Mouse (Mus musculus) forebrain, embryonic 11.5 days (tissue): ENCODE measurements around the gene Fam169b. TPM values are rescaled to one million over a fixed set of nuclear protein-coding genes. Genes with fewer than 3 reads are reported as not detected.
"Not testable (repeated sequence)": the region's sequence is repeated elsewhere in the genome, so short reads cannot be mapped to it uniquely, and the experiment has no call there.

ENCODE experiments used
- ATAC-seq: fragments of 200-750 bp; cut with Nextera tagmentation; replicated peaks from 2 replicates; pipeline ENCODE4 v1.8.0; 2017; ENCODE audit warnings: moderate TSS enrichment; ENCODE audit not compliant: low FRiP score
- DNase-seq: peaks from one replicate; pipeline ENCODE4 v3.0.0-alpha.2; 2017; ENCODE audit warnings: low spot score
- H3K27ac ChIP-seq: fragments of 300-500 bp; sonication (generic); 2 replicates; pipeline ENCODE4 v1.5.1; 2014; ENCODE audit warnings: low read depth, low read length
- H3K27me3 ChIP-seq: fragments of 300-500 bp; sonication (generic); 2 replicates; pipeline ENCODE4 v1.6.1; 2014; ENCODE audit warnings: mild to moderate bottlenecking, low read length, mixed read lengths; ENCODE audit not compliant: control insufficient read depth, insufficient read depth
- H3K36me3 ChIP-seq: fragments of 300-500 bp; sonication (generic); 2 replicates; pipeline ENCODE4 v1.6.1; 2014; ENCODE audit warnings: mild to moderate bottlenecking, low read length, moderate library complexity, mixed read lengths; ENCODE audit not compliant: control insufficient read depth, insufficient read depth
- H3K4me1 ChIP-seq: fragments of 300-500 bp; sonication (generic); replicated peaks from 2 replicates; pipeline ENCODE4 v1.6.1; 2014; ENCODE audit warnings: low read length, mixed read lengths; ENCODE audit not compliant: control insufficient read depth, insufficient read depth
- H3K4me2 ChIP-seq: fragments of 300-500 bp; sonication (generic); 2 replicates; pipeline ENCODE4 v1.6.1; 2014; ENCODE audit warnings: low read depth, mild to moderate bottlenecking, low read length, moderate library complexity, mixed read lengths; ENCODE audit not compliant: severe bottlenecking
- H3K4me3 ChIP-seq: fragments of 300-500 bp; sonication (generic); 2 replicates; pipeline ENCODE4 v1.5.1; 2014; ENCODE audit warnings: low read depth, low read length
- H3K9ac ChIP-seq: fragments of 300-500 bp; sonication (generic); 2 replicates; pipeline ENCODE4 v1.6.1; 2014; ENCODE audit warnings: low read length
- H3K9me3 ChIP-seq: fragments of 300-500 bp; sonication (generic); 2 replicates; pipeline ENCODE4 v1.6.1; 2016; ENCODE audit warnings: low read length, mixed read lengths; ENCODE audit not compliant: control insufficient read depth
- WGBS: fragments of 180-500 bp; shearing (Covaris S2); extraction: QIAGEN DNeasy Blood & Tissue Kit; methylation state at CpG from one replicate; pipeline ENCODE4 v1.1.7; 2014; 5-methylcytosine and 5-hydroxymethylcytosine counted together
- polyA plus RNA-seq: library from polyadenylated mRNA; unstranded; fragments of >200 nt; fragmentation: Nextera tagmentation; extraction: Ambion mirVana; gene quantifications from 2 replicates; pipeline ENCODE4 v1.2.1, GENCODE M21; 2014

The Fam169b gene
- polyA plus RNA-seq, 1 experiment from 2014 or later, result 0.39 TPM

DNA sequence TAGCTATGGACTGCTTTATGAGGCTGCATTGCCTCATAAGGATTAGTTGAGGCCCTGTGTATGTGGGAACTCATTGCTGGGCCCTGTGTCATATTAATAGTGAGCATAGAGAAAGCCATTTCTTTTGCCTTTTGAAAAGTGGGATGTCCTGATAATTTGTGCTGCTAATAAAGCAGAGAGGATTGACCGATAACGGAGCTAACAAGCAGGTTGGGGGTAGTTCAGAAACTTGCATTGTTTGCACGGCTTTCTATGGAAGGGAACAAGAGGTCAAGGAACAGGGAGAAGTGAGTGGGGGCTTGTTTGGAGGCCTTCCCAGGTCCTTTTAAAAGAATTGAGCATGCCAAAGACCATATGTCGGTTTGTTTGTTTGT lies 4.2 kb downstream of the Fam169b start:
- WGBS, result 42% methylated on average over 4 of the region's 4 CpGs
- no peak for ATAC-seq
- Histone ChIP-seq H3K9me3 (no peaks in the 10 kb centered on the region), H3K4me2 (no peak overlapping the region), H3K4me1 (0 out of 2 replicates have a peak, but pooled peaks cover 3% of the 10 kb centered on the region), H3K27me3 (peaks cover 7% of the 10 kb centered on the region), H3K27ac (no peak overlapping the region), H3K4me3 (no peak overlapping the region), H3K9ac (no peak overlapping the region), H3K36me3 (no peaks in the 10 kb centered on the region)
- DNase-seq, result no peak

DNA sequence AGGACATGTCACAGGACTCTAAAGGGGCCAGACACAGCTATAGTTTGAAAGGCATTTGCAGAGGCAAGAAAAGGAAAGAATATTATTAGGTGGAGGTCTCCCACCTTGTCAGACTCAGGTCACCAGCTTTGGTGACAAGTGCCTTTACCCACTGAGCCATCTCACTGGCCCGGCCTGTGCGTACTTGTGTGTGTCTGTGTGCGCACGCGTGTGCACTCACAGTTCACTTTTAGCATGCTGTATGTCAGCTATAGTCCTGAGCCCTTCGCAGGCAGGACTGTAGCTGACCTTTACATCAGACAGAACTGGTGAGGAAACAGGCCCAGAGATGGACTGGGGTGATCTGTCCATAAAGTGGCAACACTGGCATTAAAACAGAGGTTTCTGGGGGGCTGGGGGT lies 4.7 kb downstream of the Fam169b start:
- Histone ChIP-seq H3K9ac (no peak overlapping the region), H3K4me1 (0 out of 2 replicates have a peak, but pooled peaks cover 3% of the 10 kb centered on the region), H3K4me2 (no peak overlapping the region), H3K27me3 (peaks cover 7% of the 10 kb centered on the region), H3K4me3 (no peak overlapping the region), H3K27ac (no peak overlapping the region), H3K9me3 (no peaks in the 10 kb centered on the region), H3K36me3 (no peaks in the 10 kb centered on the region)
- ATAC-seq (no peak), DNase-seq (no peak)
- 95% methylated on average over 6 of the region's 6 CpGs for WGBS

DNA sequence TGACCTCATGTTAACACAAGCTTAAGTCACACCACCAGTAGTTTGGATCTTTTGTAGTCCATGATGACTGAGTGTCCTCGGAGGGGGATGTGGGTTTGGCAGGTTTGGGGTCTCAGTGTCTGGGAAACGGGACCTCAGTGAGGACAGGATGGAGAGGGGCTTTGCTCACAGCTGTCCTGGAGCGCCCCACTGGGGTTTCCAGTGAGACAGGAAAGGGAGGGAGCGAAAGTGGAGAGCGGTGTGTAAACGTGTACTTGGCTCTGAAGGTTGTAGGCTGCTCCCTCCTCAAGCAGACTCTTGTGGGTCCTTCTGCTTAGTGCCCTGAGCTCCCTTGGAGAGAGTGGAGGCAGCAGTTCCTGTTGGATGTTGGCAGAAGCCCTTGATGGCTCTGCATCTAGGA lies 5.3 kb downstream of the Fam169b start:
- WGBS, result 80% methylated on average over 6 of the region's 6 CpGs
- no peaks in the 10 kb centered on the region for H3K36me3 ChIP-seq
- H3K27me3 ChIP-seq, result peaks cover 7% of the 10 kb centered on the region
- H3K9ac ChIP-seq, result no peak overlapping the region
- no peak overlapping the region for H3K27ac ChIP-seq
- H3K4me3 ChIP-seq, result no peak overlapping the region
- ATAC-seq (no peak), DNase-seq (no peak)
- 0 out of 2 replicates have a peak, but pooled peaks cover 3% of the 10 kb centered on the region for H3K4me1 ChIP-seq
- no peak overlapping the region for H3K4me2 ChIP-seq
- no peaks in the 10 kb centered on the region for H3K9me3 ChIP-seq

DNA sequence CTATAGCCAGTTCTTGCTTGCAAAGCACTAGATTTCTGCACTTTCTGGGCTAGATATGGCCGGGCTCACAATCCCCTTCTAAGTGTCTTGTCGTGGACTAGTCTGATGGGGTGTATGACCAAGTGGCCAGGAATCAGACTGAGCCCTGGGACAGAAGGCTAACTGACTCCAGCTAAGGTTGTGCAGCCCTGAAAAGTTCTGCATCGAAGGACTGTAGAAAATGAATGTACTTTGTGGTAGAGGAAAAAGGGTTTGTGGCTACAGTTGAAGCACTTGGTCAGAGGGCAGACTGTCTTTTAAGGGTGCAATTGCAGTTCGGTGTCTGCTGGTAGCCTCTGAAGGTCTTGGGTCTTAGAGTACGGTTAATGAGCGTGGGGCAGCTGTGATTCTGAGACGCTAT lies 5.8 kb downstream of the Fam169b start:
- DNase-seq, result no peak

DNA sequence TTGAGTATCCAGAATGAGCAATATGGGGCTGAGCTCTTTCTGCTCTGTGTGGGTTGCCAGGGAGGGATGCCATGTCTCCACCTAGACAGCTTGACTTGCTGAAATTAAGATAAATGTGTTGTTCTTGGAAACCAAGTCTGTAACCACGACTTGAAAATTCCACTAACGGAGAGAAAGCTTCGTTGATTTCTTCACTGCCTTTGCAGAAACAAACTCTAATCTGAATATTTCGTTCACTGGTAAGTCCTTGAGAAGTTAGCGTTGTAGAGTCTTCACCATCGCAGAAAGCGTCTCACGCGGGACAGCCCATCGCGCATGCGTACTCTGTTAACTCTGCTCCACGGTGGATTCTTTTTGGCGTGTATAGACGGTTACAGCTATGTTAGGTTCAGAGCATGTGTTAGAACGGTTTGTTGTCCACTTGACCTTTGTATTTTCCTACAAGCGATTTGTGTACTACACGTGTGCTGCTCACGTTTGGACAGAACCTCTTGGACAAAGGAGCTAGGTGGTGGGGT lies 6.8 kb downstream of the Fam169b start:
- DNase-seq (no peak), ATAC-seq (no peak)
- H3K27me3 ChIP-seq, result peaks cover 7% of the 10 kb centered on the region
- no peaks in the 10 kb centered on the region for H3K36me3 ChIP-seq
- H3K4me3 ChIP-seq, result no peak overlapping the region
- 95% methylated on average over 19 of the region's 19 CpGs for WGBS
- H3K27ac ChIP-seq, result no peak overlapping the region
- 0 out of 2 replicates have a peak, but pooled peaks cover 3% of the 10 kb centered on the region for H3K4me1 ChIP-seq
- H3K4me2 ChIP-seq, result no peak overlapping the region
- H3K9ac ChIP-seq, result no peak overlapping the region
- no peaks in the 10 kb centered on the region for H3K9me3 ChIP-seq

More for the DNA sequence above, 5.8 kb downstream of the Fam169b start:
- Histone ChIP-seq H3K4me3 (no peak overlapping the region), H3K9me3 (no peaks in the 10 kb centered on the region), H3K27ac (no peak overlapping the region), H3K36me3 (no peaks in the 10 kb centered on the region), H3K27me3 (peaks cover 7% of the 10 kb centered on the region), H3K4me2 (no peak overlapping the region), H3K9ac (no peak overlapping the region), H3K4me1 (0 out of 2 replicates have a peak, but pooled peaks cover 3% of the 10 kb centered on the region)
- 90% methylated on average over 7 of the region's 7 CpGs for WGBS
- no peak for ATAC-seq

DNA sequence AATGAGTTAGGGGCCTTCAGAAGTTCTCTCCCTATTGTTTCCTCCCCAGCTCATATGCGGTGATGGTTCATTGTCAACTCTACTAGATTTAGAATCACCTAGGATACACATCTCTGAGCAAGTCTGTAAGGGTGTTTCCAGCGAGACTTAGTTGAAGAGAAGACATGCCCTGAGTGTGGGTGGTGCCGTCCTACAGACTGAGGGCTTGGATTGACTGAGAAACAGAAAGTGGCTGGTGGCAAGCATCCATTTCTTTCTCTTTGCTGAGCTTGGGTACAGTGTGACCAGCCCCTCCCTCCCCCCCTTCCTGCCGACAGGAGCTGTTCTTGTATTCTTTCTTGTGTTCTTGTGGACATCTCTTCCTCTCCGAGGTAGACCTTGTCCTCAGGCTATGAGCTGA lies 7.7 kb downstream of the Fam169b start:
- no peaks in the 10 kb centered on the region for H3K36me3 ChIP-seq
- peaks cover 2% of the 10 kb centered on the region for H3K27me3 ChIP-seq
- ATAC-seq (no peak), DNase-seq (no peak)
- no peaks in the 10 kb centered on the region for H3K9me3 ChIP-seq
- no peak overlapping the region for H3K27ac ChIP-seq
- no peak overlapping the region for H3K9ac ChIP-seq
- no peak overlapping the region for H3K4me2 ChIP-seq
- WGBS, result 80% methylated on average over 5 of the region's 5 CpGs
- no peaks in the 10 kb centered on the region for H3K4me1 ChIP-seq
- H3K4me3 ChIP-seq, result no peak overlapping the region

DNA sequence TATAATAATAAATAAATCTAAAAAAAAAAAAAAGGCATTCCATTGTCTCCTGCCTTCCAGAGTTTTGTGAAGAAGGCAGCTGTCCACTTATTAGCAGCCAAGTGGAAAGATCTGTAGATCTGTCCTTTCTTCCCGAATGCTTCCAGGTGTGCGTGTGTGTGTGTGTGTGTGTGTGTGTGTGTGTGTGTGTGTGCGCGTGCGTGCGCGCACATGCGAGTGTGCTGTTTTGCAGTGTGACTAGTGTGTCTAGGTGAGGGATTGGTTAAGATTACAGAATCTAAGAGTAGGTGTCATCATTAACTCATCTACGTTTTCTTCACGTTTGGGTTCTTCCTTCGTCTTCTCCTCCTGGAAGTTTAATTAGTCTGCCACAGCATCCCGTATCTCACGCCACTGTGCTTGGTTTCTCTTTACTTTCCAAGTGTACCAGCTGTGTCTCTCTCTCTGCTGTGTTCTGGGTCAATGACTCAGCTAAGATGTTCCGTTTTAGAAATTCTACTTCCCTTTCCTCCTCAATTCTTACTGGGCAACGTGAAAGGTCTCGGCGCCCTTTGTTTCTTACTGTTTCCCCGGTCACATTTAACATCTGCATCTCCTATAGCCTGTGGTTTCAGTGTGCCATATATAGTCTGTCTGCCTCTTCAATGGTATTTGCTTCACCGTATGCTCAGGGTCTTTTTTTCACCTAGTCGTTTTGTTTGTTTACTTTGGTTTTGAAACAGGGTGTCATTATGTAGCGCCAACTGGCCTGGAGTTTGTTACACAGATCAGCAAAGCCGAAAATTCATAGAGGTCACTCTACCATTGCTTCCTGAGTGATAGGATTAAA lies 8.9 kb downstream of the Fam169b start:
- Histone ChIP-seq H3K36me3 (no peaks in the 10 kb centered on the region), H3K27ac (no peak overlapping the region), H3K4me3 (no peak overlapping the region), H3K9me3 (no peaks in the 10 kb centered on the region), H3K4me2 (no peak overlapping the region), H3K4me1 (no peaks in the 10 kb centered on the region), H3K9ac (no peak overlapping the region), H3K27me3 (no peaks in the 10 kb centered on the region)
- no peak for ATAC-seq
- no peak for DNase-seq
- 91% methylated on average over 22 of the region's 22 CpGs for WGBS

DNA sequence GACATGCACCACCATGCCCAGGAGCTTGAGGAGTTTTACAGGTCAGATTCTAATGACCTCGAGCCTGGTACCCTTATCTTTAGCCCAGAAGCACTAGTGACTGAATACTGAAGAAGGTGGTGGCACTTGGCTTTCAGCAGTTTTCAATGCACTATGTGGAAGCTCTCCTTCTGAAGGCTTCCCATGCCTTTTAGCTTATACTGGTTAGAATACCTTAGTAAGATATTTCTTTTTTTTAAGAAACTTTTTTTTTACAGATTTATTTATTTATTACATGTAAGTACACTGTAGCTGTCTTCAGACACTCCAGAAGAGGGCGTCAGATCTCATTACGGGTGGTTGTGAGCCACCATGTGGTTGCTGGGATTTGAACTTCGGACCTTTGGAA lies 9.5 kb downstream of the Fam169b start:
- H3K9me3 ChIP-seq, ATAC-seq, H3K27me3 ChIP-seq, DNase-seq, H3K9ac ChIP-seq, H3K4me3 ChIP-seq, H3K36me3 ChIP-seq, H3K4me1 ChIP-seq, H3K27ac ChIP-seq, H3K4me2 ChIP-seq: not testable (repeated sequence)
- WGBS, result 80% methylated on average over 4 of the region's 4 CpGs

DNA sequence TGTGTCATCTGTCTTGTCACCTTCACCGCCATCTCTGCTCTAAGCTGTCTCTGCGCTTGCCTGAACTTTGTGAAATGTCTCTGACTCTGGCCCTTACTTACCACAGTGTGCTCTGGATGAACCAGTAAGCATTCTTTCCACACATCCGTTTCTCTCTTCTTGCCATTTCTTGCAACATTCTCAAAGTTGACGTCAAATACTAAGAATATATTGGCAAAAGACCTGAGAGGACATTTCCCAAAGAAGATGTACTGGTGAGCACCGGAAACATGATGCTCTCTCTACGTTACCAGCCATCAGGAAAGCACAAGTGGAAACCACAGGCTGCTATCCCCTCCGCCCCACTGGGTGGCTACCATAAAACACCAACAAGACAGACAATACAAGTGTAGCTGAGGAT lies 10.1 kb downstream of the Fam169b start:
- WGBS, result 93% methylated on average over 7 of the region's 7 CpGs
- Histone ChIP-seq H3K4me2 (no peak overlapping the region), H3K27ac (no peak overlapping the region), H3K36me3 (no peaks in the 10 kb centered on the region), H3K9me3 (no peaks in the 10 kb centered on the region), H3K9ac (no peak overlapping the region), H3K4me3 (no peak overlapping the region), H3K27me3 (no peaks in the 10 kb centered on the region), H3K4me1 (no peaks in the 10 kb centered on the region)
- no peak for ATAC-seq
- DNase-seq, result no peak
